Mouse (Mus musculus): ENCODE measurements at regions not wholly inside any gene's neighbourhood (a gene's known extent, or its start where the extent isn't known, plus 50 kb on each side); places are given as distances from the start of the nearest gene placed in this dataset.

DNA sequence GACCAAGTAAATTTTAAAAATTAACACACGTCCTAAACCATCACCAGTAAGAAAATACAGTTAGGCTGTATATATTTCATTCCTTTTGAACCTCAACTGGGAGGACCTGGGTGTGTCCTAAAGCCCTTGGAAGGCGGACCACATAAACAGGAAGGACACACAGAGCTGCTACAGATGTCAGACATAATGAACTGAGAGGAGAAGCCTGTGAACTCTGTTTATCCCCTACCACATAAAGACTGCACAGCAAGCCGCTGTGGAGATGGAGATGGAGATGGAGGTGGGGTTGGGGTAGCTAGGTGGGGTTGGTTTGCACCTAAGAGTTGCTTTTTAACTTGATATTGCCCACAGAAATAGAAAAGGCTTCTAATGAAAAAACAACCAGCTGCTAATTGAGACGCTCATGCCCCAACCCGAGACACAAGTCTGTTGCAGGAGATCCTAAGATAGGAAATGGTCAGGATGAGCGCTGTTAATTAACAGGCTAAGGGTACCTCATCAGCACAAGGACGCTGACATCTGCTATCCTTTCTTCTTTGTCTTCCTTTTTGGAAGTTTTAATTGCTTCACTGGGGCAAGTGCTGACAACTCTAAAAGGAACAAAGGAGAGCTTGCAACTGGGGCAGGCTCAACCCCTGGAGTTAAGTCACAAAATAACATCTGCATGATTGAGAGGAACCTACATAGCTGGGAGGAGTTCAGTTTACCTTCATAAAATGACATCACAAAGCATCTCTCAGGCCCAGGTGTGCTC, 119.3 kb upstream of the Lyplal1 start:
- no peak for DNase-seq (ENCODE audit: low spot score in 2 of 2)

DNA sequence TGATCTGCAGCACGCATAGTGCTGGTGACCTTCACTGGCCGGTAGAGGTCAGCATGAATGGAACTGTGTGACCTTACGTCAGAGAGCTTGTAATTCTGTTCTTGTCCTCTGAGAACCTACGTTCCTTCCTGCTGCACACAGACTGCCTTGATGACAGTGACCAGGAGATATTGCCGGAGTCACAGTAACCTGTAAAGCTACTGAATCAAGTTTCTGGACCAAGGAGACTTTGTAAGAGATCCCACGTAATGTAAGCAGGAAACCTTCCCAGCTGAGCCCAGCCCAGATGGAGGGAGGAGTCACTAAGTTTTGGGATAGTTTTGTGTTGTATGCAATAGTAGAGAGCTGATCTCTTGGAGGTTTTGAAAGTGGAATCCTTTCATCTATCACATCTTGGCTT, 117.4 kb upstream of the Lyplal1 start:
- DNase-seq (ENCODE audit: low spot score in 2 of 2): no peak

DNA sequence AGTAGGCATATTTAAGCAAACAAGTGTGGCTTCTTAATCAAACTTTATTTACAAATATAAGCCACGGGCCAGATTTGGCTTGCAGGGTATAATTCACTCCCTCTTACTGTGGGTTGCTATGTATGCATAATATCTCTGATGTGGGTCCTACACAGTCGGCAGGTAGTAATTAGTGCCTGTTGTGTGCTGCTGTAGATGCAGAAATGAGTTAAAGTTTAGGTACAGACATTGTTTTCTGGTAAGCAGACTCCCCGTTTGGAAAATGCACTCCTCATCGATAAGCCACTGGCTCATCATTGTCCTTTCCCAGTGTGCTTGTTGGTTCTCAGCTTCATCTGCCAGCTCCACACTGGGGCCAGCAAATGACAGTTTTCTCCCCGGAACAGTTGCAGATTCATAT, 113.4 kb upstream of the Lyplal1 start:
- DNase-seq (ENCODE audit: low spot score in 2 of 2): no peak

DNA sequence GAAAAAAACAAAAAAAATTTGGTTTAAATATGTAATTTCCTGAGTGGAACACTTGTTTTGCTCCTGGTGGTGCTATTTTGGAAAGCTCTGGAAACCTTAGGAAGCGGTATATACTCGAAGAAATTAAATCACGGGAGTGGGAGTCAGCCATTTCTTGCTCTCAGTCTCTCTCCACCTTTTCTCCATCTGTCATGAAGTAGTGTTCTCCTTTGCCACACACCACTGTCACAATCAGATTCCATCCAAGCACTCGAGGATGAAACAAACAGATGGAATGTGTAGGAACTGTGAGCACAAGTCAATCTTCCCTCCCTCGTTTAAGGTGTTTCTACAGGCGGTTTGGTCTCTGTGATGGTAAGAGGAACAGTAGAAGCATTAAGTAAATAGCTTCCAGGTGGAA, 112.7 kb upstream of the Lyplal1 start:
- no peak for DNase-seq (ENCODE audit: low spot score in 2 of 2)

DNA sequence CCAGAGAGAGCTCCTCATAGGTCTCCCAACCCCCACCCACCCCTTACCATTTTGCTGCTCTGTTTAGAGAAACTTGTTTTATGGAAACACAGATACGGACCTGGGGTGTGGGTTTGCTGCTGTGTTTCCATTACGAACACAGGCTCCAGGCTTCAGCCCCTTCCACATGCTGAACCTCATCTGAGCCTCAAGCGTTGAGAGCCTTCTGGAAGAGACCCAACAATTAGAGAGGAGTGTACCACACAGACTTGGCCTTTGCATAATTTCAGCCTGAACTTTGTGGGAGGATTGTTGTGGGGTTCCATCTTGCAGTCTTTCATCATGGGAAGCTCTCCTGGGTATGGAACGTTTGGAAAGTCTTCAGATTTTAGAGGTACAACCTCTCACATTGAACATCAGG, 111.3 kb upstream of the Lyplal1 start:
- DNase-seq (ENCODE audit: low spot score in 2 of 2): no peak

DNA sequence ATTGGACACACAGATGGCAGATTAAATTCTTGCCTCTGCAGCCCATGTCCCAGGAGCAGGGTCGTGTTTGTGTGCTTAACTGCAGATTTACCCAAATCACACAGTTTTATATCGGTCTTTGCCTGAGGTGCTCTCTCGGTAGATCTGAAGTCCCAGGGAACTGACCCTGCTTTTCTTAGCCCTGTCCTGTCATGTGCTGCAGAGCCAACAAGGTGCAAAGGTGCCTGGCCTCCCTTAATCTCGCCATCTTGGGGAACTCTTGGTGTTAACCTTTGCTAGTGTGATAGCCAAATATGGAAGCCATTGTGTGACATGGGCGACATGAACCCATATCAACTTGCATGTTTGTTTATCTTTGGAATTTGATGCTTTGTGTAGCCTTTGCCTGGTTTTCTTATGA, 107.1 kb upstream of the Lyplal1 start:
- DNase-seq (ENCODE audit: low spot score in 2 of 2): no peak

DNA sequence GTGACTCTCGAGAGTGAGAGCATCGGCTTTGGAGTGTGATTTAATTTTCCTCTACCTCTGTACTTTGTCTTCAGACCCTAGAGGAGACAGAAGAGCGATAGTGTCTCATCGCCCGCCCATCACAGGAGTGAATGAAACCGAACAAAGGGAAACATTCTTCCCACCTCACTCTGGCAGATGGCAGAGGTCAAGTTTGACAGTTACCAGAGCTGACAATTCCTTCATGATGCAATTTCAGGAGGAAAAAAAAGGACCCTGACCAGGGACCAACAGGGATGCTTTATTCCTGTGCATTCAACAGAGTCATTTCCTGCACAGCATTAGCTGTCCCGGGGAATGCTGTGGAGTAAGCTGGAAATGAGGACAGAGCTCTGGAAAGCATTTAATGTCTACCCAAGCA, 106.3 kb upstream of the Lyplal1 start:
- no peak for DNase-seq (ENCODE audit: low spot score in 2 of 2)

DNA sequence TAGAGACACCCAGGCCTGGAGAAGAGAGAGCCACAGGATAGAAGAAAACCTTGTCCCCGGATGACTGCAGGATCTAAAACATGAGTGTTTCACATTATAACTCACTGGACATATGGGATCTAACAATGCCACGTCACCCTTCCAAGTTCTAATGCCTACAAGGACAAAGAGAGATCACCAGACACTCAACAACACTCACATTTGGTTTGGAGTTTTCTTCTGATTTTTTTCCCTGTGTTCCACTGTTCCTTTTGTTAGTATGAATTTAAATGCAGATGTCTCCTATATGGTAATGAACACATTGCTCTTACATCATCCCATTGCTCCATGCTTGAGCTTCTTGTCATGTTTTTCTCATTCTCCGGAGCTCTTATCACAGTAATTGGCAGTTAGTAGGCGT, 101.9 kb upstream of the Lyplal1 start:
- no peak for DNase-seq (ENCODE audit: low spot score in 2 of 2)

DNA sequence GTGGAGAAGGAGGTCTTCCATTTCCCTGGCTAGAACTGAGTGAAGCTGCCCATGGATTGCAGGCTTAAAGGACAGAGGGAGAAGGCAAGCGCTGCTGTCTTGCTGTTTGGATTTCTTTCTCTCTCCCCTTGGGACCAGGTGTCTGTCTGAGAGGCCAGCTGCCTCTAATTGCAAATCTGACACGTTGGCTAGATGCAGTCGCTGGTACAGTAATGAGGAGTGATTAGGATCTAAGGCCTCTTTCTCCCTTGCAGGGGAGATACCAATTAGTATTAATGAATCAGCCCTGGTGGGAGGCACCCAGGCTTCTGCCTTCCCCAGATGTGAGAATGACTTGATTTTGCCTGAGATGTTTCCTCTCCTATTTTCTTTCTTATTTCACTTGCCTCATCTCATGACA, 100.1 kb upstream of the Lyplal1 start:
- no peak for DNase-seq (ENCODE audit: low spot score in 2 of 2)

DNA sequence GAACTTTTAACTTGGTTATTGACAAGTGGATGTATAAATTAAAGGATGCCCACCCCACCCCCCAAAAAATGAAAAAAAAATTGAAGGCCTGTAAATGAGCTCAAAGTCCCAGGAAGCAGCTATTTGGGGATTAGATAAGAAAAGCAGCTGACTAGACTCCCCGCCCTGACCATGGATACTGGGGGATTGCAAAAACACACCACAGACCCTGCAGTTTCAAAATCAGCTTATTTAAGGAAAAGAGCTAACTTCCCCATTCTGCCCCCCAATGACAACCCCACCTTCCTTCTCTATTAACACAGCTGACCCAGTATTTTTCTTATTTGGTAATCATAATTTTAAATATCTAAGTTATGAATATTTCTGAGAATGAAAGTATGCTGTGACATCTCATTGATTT, 87.0 kb upstream of the Lyplal1 start:
- no peak for DNase-seq (ENCODE audit: low spot score in 2 of 2)

DNA sequence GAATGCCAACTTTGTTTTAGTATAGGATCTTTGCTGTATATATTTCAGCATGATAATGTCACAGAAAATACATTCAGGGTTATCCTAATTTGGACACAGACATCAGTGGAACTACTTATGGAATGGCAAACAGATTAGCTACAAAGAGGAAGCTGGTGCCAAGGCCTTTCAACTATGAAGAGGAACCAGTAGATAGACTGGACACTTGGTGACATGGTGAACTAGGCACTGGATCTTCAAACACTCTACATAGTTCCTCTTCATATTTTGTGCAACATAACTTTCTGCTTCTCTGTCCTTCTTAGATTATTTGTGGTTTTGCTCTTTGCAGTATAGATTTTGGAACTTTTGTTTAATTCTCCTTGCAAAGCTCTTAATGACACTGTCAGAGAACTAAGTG, 85.4 kb upstream of the Lyplal1 start:
- DNase-seq (ENCODE audit: low spot score in 2 of 2): no peak

DNA sequence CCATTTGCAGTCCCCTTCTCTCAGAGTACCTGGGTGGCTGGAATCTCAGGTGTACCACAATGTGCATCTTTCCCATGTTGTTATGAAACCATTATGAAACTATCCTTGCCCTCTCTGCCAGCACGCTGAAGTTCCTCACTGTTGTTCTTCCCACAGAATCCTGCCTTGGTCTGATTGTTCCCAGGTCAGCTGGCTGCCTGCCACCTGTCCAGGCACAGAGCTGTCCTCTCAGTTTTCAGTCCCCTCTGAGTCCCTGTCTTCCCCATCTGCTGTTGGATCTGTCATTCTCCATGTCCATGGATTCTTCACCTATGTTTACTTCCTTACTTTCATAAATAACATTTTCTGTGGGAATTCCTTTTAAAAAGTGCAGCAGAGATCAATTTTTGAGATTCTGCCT, 81.3 kb upstream of the Lyplal1 start:
- DNase-seq (ENCODE audit: low spot score in 2 of 2): no peak

DNA sequence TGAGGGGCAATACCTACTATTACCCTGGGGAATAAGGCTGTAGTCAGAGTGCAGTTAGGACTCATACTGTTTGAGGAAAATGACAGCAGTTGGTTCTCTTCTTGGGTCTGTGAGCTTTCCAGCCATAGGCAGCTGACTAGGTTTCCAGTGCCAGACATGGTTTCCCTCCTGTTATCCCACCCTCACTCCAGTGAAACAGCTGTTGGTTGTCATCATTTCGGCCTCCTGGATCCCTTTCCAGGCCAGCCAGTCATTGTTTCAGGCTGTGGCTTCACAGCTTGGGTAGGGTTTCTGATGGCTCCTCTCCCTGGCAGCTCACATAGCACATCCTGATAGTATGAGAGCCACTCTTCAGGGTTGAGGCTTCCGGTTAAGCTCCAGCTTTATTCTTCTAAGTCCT, 79.9 kb upstream of the Lyplal1 start:
- no peak for DNase-seq (ENCODE audit: low spot score in 2 of 2)

DNA sequence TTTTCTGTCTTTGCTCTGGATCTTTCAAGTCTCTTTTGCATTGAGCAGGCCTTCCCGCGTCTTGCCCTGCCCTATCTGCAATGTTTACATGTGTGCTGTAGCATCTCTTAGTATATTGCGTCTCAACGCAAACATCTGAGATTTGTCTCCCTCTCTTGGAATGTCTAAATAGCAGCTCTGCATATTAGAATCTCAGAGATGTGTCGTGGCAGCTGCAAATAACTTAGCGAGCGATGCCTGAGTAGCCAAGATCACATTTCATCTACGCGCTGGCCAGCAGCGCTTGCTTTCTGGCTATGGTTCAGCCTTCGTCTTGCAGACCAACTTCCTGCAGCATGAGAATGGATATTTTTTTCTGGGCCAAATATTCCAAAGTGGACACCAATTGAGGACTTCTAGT, 72.3 kb upstream of the Lyplal1 start:
- no peak for DNase-seq (ENCODE audit: low spot score in 2 of 2)

DNA sequence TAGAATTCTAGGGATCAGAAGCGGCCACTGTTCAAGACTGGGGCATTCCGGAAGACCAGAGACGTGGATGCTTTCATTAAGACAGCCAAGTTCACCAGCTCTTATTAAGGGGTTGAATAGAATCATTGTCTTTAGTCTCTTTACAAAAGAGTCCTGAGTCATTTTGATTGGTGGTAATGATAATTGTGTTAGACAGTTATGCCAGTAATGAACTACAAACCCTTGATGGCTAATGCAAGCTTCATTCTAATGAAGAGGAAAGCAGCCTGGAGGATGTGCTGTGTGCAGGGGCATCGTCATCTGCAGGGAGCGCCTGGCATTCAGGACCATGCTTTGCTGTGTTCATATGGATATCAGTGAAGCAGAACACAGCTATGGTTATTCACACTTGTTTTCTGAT, 70.3 kb upstream of the Lyplal1 start:
- no peak for DNase-seq (ENCODE audit: low spot score in 2 of 2)

DNA sequence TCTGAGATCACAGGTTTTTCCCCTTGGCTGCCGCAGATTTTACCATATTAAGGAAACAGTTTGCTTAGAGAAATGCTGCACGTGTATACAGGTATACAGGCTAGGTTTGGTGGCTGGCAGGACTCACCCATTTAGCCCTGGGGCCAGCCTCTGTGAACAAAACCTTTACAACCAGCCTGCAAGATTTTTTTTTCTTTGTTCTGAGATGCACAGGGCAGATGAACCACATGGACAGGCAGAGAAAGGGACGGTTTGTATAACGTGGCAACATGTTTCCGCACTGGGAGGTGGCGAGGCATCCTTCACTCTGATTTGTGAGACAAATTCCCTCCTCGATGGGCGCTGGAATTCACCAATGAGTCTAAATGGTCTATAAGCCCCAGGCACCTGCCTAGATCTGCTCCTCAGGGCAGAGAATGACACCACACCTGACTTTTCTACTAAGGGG, 66.1 kb upstream of the Lyplal1 start:
- no peak for DNase-seq (ENCODE audit: low spot score in 2 of 2)

DNA sequence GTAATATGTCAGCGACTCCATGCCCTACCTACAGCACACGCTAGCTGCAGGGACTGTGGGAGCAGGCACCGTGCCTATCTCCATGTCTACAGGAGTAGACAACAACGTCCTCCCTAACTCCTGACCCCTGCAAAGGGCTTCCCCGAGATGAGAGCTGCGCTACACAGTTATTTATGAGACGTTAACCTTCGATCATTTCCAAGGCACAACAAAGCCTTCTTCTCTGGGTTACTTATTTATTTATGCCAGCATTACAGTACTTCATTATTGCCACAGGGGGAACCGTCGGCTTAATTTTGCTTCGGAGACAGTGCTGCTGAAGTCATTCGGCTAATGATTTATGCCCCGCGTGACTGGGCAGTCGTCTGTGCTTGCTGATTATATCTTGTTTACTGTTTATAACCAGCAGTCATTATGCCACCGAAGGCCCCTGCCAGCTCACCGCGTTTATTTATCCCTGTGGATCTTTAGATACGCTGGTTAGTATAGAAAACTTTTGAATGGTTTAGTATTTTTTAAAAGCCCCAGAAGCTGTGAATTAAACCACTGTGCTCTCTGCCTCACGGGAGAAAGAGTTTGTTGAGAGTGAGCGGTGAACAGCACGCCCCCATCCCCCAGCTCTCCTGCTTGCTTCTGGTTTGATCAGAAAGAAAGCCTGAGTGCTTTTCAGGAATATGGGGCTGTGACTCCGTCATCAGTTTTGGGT, 65.5 kb upstream of the Lyplal1 start:
- peak; percentile 51 to 60 for DNase-seq (ENCODE audit: low spot score in 2 of 2)

DNA sequence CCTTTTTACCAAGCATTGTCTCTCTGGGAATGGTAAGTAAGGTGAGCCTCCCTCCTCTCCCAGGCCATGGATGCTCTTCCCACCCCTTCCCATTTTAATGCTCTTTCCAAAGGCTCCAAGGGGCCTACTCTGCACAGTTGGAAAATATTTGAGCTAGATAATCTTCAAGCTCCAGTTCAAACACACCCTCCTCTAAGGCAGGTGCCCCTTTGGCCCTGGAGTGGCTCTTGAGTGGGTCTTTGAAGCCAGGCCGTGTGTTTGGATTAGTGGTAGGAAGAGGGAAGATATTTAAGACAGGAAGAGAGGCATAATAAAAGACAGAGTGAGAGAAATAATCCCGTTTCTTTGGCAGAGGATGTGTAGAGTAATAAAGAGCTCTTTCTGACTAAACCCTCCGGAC, 59.9 kb upstream of the Lyplal1 start:
- DNase-seq (ENCODE audit: low spot score in 2 of 2): no peak

DNA sequence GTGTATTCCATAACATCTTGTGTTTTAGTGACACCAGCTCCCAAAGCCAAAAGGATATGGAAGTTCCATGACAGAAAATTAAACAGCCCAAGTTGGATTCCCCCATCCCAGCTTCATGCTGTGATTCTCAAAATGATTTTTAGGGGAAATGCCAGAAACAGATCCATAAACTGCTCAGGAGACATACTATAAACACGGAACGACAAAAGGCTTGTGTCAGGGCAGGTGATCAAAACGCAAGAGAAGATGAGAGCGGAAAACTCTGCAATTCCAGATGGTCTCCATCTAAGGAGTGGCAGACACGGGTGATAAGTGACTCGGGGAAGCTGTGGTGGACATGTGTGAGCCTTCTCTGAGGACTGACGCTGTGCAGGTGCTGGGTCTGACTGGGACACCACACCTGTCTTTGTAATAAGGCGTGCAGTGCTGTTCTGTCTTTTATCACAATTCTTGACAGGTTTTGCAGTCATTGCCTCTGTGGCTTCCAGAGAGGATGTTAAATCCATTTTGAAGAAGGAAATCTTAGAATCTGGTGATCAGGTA, 56.4 kb upstream of the Lyplal1 start:
- no peak for DNase-seq (ENCODE audit: low spot score in 2 of 2)

DNA sequence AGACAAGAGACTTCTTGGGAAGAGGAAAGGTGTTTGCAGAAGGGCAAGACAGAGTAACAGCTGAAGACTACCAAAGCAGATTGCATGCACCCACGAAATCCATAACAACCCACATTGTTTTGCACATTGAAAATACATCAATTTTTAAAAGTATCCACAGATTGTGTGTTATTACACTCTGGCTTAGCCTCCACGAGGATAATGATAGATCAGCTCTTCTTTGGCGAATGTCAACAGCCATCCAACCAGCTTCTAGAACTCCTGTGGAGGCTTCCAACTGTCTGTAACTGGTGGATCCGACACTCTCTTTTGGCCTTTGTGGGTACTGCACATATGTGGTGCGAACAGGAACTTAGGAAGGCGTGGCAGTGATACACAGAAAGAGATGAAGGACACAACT, 54.6 kb upstream of the Lyplal1 start:
- DNase-seq (ENCODE audit: low spot score in 2 of 2): no peak

Data from right cerebral cortex, postnatal 10 days (tissue).